ENCODE assay signal across 25 mouse cellular contexts in genomic region chr6:13759431-13759830, GRCm38 (mm10).
DNase-seq lines count a peak whose midpoint lies in the region; ATAC-seq and TF ChIP-seq lines count a peak whose summit lies in the region.
"Had no signal": no experiment of that assay in that cellular context is flagged by ENCODE, and none has a peak within 500 bp of the region (broad histone marks: within the 10 kb centered on the region; RNA-seq: fewer than 3 reads in every experiment).

No protein-coding gene starts in this region.

- no peak overlapping the region for H3K9ac ChIP-seq in hindbrain, embryonic 14.5 days
- H3K9ac ChIP-seq in midbrain, embryonic 11.5 days (ENCODE audit: low read length) = no peak overlapping the region
- no peak overlapping the region for H3K9ac ChIP-seq in midbrain, embryonic 15.5 days
- no peak overlapping the region for H3K9ac ChIP-seq in MEL (ENCODE audit: control insufficient read depth, low read depth, low read length, poor library complexity, severe bottlenecking)
- H3K9ac ChIP-seq: embryonic facial prominence, embryonic 13.5 days; heart, embryonic 15.5 days; hindbrain, embryonic 13.5 days; limb, embryonic 12.5 days; liver, embryonic 15.5 days had no signal

- no peaks in the 10 kb centered on the region for H3K27me3 ChIP-seq in hindbrain, embryonic 14.5 days (ENCODE audit: control insufficient read depth, insufficient read depth, low read length)
- no peaks in the 10 kb centered on the region for H3K27me3 ChIP-seq in hindbrain, embryonic 10.5 days (ENCODE audit: insufficient read depth, poor library complexity, severe bottlenecking)
- H3K27me3 ChIP-seq in midbrain, embryonic 11.5 days (ENCODE audit: control insufficient read depth, insufficient read depth, low read length) = no peaks in the 10 kb centered on the region
- H3K27me3 ChIP-seq in midbrain, embryonic 15.5 days (replicated peaks) = no peaks in the 10 kb centered on the region
- no peaks in the 10 kb centered on the region for H3K27me3 ChIP-seq in MEL (ENCODE audit: control insufficient read depth in 1 of 2, insufficient read depth in 2 of 2, low read length in 2 of 2)
- H3K27me3 ChIP-seq: CH12.LX; embryonic facial prominence, embryonic 13.5 days; heart, embryonic 15.5 days; hindbrain, embryonic 13.5 days; limb, embryonic 12.5 days; liver, embryonic 15.5 days had no signal

- no peaks in the 10 kb centered on the region for H3K79me2 ChIP-seq in MEL (ENCODE audit: control insufficient read depth, insufficient read depth, low read length, poor library complexity)

- no peak for TF ChIP-seq EP300 in MEL (IDR thresholded peaks at IDR 0.05; ENCODE audit: low read depth in 1 of 2, low read length in 2 of 2)

- H3K9me3 ChIP-seq in hindbrain, embryonic 14.5 days (ENCODE audit: control insufficient read depth, low read length) = no peaks in the 10 kb centered on the region
- H3K9me3 ChIP-seq in hindbrain, embryonic 10.5 days = no peaks in the 10 kb centered on the region
- H3K9me3 ChIP-seq in midbrain, embryonic 11.5 days (ENCODE audit: control insufficient read depth, low read length) = no peaks in the 10 kb centered on the region
- H3K9me3 ChIP-seq in midbrain, embryonic 15.5 days = no peaks in the 10 kb centered on the region
- H3K9me3 ChIP-seq in MEL (replicated peaks; ENCODE audit: insufficient read depth, low read length) = no peaks in the 10 kb centered on the region
- H3K9me3 ChIP-seq: embryonic facial prominence, embryonic 13.5 days; heart, embryonic 10.5 days; heart, embryonic 15.5 days; hindbrain, embryonic 13.5 days; limb, embryonic 12.5 days; liver, embryonic 15.5 days had no signal

- WGBS in hindbrain, embryonic 14.5 days = 90% methylated on average over 2 of the region's 2 CpGs
- 89% methylated on average over 2 of the region's 2 CpGs for WGBS in hindbrain, embryonic 10.5 days
- 84% methylated on average over 2 of the region's 2 CpGs for WGBS in midbrain, embryonic 11.5 days
- 91% methylated on average over 2 of the region's 2 CpGs for WGBS in midbrain, embryonic 15.5 days
- WGBS in lung, adult 2 months = 78% methylated on average over 2 of the region's 2 CpGs

- ATAC-seq in hindbrain, embryonic 14.5 days (ENCODE audit: low FRiP score) = no peak
- ATAC-seq in midbrain, embryonic 11.5 days (ENCODE audit: low FRiP score) = no peak
- no peak for ATAC-seq in midbrain, embryonic 15.5 days (replicated peaks)
- ATAC-seq: inflammation-experienced regulatory T-cells, adult 6 months had no signal

- no peak for TF ChIP-seq POLR2A in MEL (IDR thresholded peaks at IDR 0.05; ENCODE audit: control insufficient read depth in 1 of 2, insufficient read depth in 1 of 2, low read depth in 1 of 2, low read length in 2 of 2, poor library complexity in 1 of 2)
- no peak for TF ChIP-seq POLR2A in lung, adult 2 months (IDR thresholded peaks at IDR 0.05; ENCODE audit: borderline replicate concordance, extremely low read depth, low read depth, low read length)

- DNase-seq in hindbrain, embryonic 14.5 days (ENCODE audit: low spot score) = peak; percentile 38
- DNase-seq in hindbrain, embryonic 10.5 days (ENCODE audit: low spot score) = no peak
- DNase-seq in midbrain, embryonic 11.5 days (ENCODE audit: low spot score, missing footprints) = peak; percentile 19
- DNase-seq in MEL (ENCODE audit: low read depth, low spot score) = no peak
- peak; percentile 16 for DNase-seq in brain, adult 2 months (ENCODE audit: low read depth, low spot score)
- no peak for DNase-seq in adrenal gland, postnatal 10 days
- no peak for DNase-seq in lung, adult 2 months
- DNase-seq: adrenal gland, adult 2 months; cerebellum, adult 11 months; cerebellum, adult 9-11 months; gastrocnemius, postnatal 25 days; kidney, postnatal 14 days; thymus, postnatal 4 days had no signal

- H3K36me3 ChIP-seq in hindbrain, embryonic 14.5 days (replicated peaks; ENCODE audit: control insufficient read depth, insufficient read depth) = no peaks in the 10 kb centered on the region
- H3K36me3 ChIP-seq in hindbrain, embryonic 10.5 days = no peaks in the 10 kb centered on the region
- H3K36me3 ChIP-seq in midbrain, embryonic 11.5 days (ENCODE audit: control insufficient read depth, insufficient read depth, low read length) = no peaks in the 10 kb centered on the region
- H3K36me3 ChIP-seq in midbrain, embryonic 15.5 days (replicated peaks) = no peaks in the 10 kb centered on the region
- no peaks in the 10 kb centered on the region for H3K36me3 ChIP-seq in MEL (ENCODE audit: control insufficient read depth in 1 of 2, insufficient read depth in 2 of 2, low read length in 2 of 2)
- H3K36me3 ChIP-seq: embryonic facial prominence, embryonic 13.5 days; heart, embryonic 10.5 days; heart, embryonic 15.5 days; hindbrain, embryonic 13.5 days; limb, embryonic 12.5 days; liver, embryonic 15.5 days had no signal

- no peak overlapping the region for H3K4me2 ChIP-seq in hindbrain, embryonic 14.5 days (replicated peaks)
- H3K4me2 ChIP-seq in midbrain, embryonic 11.5 days = no peak overlapping the region
- no peak overlapping the region for H3K4me2 ChIP-seq in midbrain, embryonic 15.5 days
- H3K4me2 ChIP-seq: embryonic facial prominence, embryonic 13.5 days; heart, embryonic 15.5 days; hindbrain, embryonic 13.5 days; limb, embryonic 12.5 days; liver, embryonic 15.5 days had no signal

- no peak overlapping the region for H3K4me3 ChIP-seq in hindbrain, embryonic 14.5 days (replicated peaks; ENCODE audit: low read length)
- no peak overlapping the region for H3K4me3 ChIP-seq in hindbrain, embryonic 10.5 days
- H3K4me3 ChIP-seq in midbrain, embryonic 11.5 days (ENCODE audit: low read depth, low read length) = no peak overlapping the region
- no peak overlapping the region for H3K4me3 ChIP-seq in midbrain, embryonic 15.5 days
- H3K4me3 ChIP-seq in MEL (ENCODE audit: control insufficient read depth in 1 of 2, insufficient read depth in 1 of 2, low read depth in 2 of 2, low read length in 2 of 2) = no peak overlapping the region
- H3K4me3 ChIP-seq in lung, adult 2 months (replicated peaks; ENCODE audit: extremely low read depth, low read depth, low read length) = no peak overlapping the region
- H3K4me3 ChIP-seq: embryonic facial prominence, embryonic 13.5 days; heart, embryonic 10.5 days; heart, embryonic 15.5 days; hindbrain, embryonic 13.5 days; layer of hippocampus, adult 2 months; left cerebral cortex, adult 2 months; limb, embryonic 12.5 days; liver, embryonic 15.5 days had no signal

- H3K4me1 ChIP-seq in hindbrain, embryonic 14.5 days (replicated peaks; ENCODE audit: control insufficient read depth, insufficient read depth, low read length) = no peaks in the 10 kb centered on the region
- H3K4me1 ChIP-seq in hindbrain, embryonic 10.5 days (replicated peaks) = no peaks in the 10 kb centered on the region
- H3K4me1 ChIP-seq in midbrain, embryonic 11.5 days (ENCODE audit: control insufficient read depth, insufficient read depth, low read length) = no peaks in the 10 kb centered on the region
- H3K4me1 ChIP-seq in midbrain, embryonic 15.5 days = no peaks in the 10 kb centered on the region
- H3K4me1 ChIP-seq in MEL (ENCODE audit: control insufficient read depth in 1 of 2, insufficient read depth in 2 of 2, low read length in 2 of 2) = no peaks in the 10 kb centered on the region
- no peaks in the 10 kb centered on the region for H3K4me1 ChIP-seq in lung, adult 2 months (ENCODE audit: control insufficient read depth, insufficient read depth, low read length)
- H3K4me1 ChIP-seq: embryonic facial prominence, embryonic 13.5 days; heart, embryonic 10.5 days; heart, embryonic 15.5 days; hindbrain, embryonic 13.5 days; limb, embryonic 12.5 days; liver, embryonic 15.5 days had no signal

- TF ChIP-seq RAD21 in MEL (IDR thresholded peaks at IDR 0.05; ENCODE audit: low read depth, low read length) = peak; percentile 31

- peak in 1 of 3 experiments; percentile 36; a peak in 2 of 6 replicates for TF ChIP-seq CTCF in MEL (IDR thresholded peaks at IDR 0.05 in 2 of 3, conservative IDR thresholded peaks at IDR 0.05 in 1 of 3; ENCODE audit: control insufficient read depth in 1 of 3, insufficient read depth in 1 of 3, low read depth in 2 of 3, low read length in 3 of 3, poor library complexity in 1 of 3, severe bottlenecking in 1 of 3)
- TF ChIP-seq CTCF in lung, adult 2 months (IDR thresholded peaks at IDR 0.05; ENCODE audit: insufficient read depth, low read length) = no peak

- no peak overlapping the region for H3K27ac ChIP-seq in hindbrain, embryonic 14.5 days
- no peak overlapping the region for H3K27ac ChIP-seq in hindbrain, embryonic 10.5 days
- H3K27ac ChIP-seq in midbrain, embryonic 11.5 days (ENCODE audit: low read depth, low read length) = no peak overlapping the region
- no peak overlapping the region for H3K27ac ChIP-seq in midbrain, embryonic 15.5 days
- H3K27ac ChIP-seq in MEL (ENCODE audit: control insufficient read depth, low read depth, low read length) = no peak overlapping the region
- H3K27ac ChIP-seq: embryonic facial prominence, embryonic 13.5 days; heart, embryonic 10.5 days; heart, embryonic 15.5 days; hindbrain, embryonic 13.5 days; layer of hippocampus, adult 2 months; left cerebral cortex, adult 2 months; limb, embryonic 12.5 days; liver, embryonic 15.5 days; macrophage had no signal

TF ChIP-seq in MEL, 35 proteins besides CTCF, POLR2A, EP300 and RAD21:
- peak; percentile 42 for TF ChIP-seq SMC3 (IDR thresholded peaks at IDR 0.05; ENCODE audit: low read depth, low read length)
- no peak for TF ChIP-seq MEF2A (IDR thresholded peaks at IDR 0.05; ENCODE audit: extremely low read depth, insufficient replicate concordance, low read depth, low read length, poor library complexity, severe bottlenecking)
- no peak for TF ChIP-seq BHLHE40 (IDR thresholded peaks at IDR 0.05; ENCODE audit: borderline replicate concordance, low read depth, low read length)
- no peak for TF ChIP-seq ELF1 (IDR thresholded peaks at IDR 0.05; ENCODE audit: low read depth, low read length)

Comparison
In these comparisons a context has a peak if more than half of its experiments do, and no peak if none do; other contexts are left out.
1. DNase-seq: peak in hindbrain, embryonic 14.5 days (single experiment), midbrain, embryonic 11.5 days (single experiment) and brain, adult 2 months (single experiment); none in hindbrain, embryonic 10.5 days (single experiment), MEL (single experiment), adrenal gland, postnatal 10 days (single experiment) and lung, adult 2 months (single experiment).